Mouse (Mus musculus): ENCODE measurements around the gene Npw.

Npw gene

GRCm38 (mm10) chr17:24642791-24643343 lies 15.4 kb downstream of the Npw start:
- in situ Hi-C loops (cut with MboI; ENCODE audit: low sequenced_read_pairs): no loop called here

DNA sequence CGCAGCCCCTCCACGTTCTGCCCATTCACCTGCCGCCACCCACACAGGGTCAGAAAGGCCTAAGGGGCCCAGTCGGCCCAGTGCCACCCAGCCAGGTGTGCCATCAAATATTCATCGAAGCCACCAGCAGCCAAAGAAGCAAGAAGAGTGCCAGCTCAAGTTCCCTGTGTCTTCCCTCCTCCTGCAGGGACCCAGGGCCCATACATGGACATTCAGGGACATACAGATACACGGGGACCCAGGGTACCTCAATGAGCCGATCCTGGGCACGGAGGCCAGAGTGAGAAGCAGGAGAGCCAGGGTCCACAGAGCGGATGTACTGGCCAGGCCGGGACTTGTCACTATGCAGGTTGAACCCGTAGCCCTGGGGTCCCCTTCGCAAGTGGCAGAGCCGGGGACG lies 16.3 kb downstream of the Npw start:
- in situ Hi-C loops (cut with MboI; ENCODE audit: low sequenced_read_pairs): no loop called here

GRCm38 (mm10) chr17:24640581-24640980 lies 17.7 kb downstream of the Npw start:
- in situ Hi-C loops (cut with MboI; ENCODE audit: low sequenced_read_pairs): no loop called here

DNA sequence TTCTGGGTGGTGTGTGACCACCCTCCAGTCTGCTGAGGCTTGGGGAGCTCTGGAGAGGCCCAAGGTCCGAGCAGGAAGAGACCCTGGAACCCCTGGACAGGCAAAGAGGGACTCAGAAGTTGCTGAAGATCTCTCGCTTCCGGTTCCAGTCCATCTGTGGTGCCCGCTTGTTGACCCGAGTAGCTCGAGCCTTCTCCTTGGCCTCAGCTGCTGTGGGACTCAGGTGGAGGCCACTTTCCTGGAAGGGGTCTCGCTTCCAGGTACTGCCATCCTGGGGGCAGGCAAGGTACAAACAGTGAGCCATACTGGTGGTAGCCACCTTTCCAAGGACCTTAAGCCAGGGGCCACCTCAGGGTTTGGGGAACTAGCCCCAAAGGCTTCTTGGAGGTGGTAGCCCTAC lies 18.1 kb downstream of the Npw start:
- in situ Hi-C loops (cut with MboI; ENCODE audit: low sequenced_read_pairs): no loop called here

GRCm38 (mm10) chr17:24639571-24639988 lies 18.7 kb downstream of the Npw start:
- in situ Hi-C loops (cut with MboI; ENCODE audit: low sequenced_read_pairs): no loop called here

DNA sequence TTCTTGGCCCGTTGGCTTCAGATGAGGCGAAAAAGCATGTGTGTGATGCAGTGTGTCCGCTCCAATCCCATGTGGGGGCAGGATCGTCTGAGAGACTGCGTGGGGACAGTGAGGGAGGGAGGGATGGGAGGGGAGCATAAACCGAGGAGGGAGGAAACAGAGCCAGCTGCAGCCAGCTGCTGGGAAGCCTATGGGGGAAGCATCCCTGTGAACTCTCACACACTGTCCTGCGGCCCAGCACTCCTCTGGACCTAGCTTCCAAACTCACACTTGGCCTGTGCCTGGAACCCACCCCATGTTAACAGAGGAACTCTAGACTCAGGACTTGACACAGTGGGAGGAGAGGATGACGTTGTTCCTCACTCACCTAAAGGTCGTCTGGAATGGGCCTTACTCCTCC lies 19.4 kb downstream of the Npw start:
- in situ Hi-C loops (cut with MboI; ENCODE audit: low sequenced_read_pairs): no loop called here

DNA sequence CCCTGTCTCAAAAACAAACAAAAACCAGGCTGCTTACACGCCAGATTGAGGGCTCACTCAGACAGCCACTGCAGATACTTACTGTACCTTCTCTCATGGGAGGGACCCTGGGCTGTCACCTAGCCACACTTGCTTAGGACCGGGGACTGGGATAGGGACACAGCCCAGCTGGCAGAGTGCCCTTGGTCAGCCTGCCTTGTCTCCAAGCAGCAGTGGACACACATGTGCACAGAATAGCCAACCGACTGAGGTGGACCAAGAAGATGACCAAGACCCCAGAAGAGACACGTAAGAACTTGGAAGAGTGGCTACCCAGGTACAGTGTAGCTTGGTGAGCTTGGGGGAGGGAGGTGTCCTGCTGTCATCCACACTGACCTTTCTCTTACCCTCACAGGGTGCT lies 20.0 kb downstream of the Npw start:
- in situ Hi-C loops (cut with MboI; ENCODE audit: low sequenced_read_pairs): no loop called here

DNA sequence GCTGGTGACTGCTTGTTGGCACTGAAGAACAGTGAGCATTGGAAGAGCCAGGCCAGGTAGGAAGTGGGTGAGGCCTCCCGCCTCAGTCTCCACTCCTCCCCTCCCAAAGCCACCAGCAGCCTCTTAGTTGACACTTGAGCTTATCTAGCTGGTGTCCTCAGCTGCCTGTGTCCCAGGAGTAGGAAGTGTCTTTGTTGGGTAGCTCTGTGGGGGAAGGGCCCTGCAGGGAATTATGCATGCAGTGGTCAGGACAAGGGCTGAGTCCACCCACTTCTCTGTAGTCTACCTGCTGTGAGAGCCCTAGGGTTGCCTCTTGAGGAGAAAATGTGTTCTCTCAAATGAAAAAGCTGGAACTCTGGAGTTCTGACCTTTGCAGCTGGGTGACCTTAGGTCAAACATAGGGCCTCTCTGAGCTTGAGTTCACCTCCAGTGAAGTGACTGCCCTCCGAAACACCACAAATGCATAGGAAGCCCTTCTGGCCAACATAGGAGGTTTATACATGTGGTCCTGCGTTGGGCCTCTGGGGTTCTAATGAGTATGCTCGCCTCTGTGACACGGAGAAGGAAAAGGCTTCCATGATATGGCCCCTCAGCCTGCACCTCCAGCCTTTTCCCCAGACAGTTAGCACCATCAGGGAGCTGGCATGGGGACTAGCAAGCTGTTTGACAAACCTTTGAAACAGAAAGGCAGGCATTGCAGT lies 21.3 kb downstream of the Npw start:
- in situ Hi-C loops (cut with MboI; ENCODE audit: low sequenced_read_pairs): no loop called here

- in situ Hi-C loops (cut with MboI; ENCODE audit: low sequenced_read_pairs): no loop called here
Measured at GRCm38 (mm10) chr17:24635694-24636093, 22.6 kb downstream of the Npw start.

DNA sequence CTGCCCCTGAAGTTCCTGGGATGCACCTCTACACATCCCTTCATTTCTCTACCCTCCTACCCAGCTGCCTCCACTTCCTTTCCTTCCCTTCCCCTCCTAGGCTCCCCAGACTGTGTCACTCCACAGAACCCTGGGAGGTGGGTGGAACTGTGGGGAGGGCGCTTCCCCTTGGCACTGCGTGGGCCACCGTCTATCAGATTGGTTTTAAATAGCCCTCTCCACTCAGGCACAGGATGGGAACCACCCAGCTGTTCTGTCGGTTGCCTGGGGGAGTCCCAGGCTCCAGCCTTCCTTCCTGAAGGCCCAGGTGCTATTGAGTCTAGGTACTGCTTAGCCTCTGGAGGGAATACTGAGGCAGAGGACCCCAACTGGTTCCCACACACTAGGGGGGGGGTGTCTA lies 23.2 kb downstream of the Npw start:
- in situ Hi-C loops (cut with MboI; ENCODE audit: low sequenced_read_pairs): no loop called here

DNA sequence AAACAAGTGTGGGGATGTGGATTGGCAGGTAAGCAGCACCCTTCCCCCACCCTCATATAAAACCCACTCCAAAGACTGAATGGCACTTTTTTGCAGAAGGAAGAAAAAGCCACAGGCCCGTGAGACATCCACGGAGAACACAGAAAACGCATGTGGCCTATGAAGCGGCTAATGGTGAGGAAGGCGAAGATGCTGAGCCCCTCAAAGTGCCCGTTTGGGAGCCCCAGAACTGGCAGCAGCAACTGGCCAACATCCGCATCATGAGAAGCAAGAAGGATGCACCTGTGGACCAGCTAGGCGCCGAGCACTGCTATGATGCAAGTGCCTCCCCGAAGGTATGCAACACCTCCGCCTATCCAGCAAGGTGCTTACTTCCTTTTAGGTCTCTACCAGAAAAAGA lies 24.4 kb downstream of the Npw start:
- in situ Hi-C loops (cut with MboI; ENCODE audit: low sequenced_read_pairs): no loop called here

DNA sequence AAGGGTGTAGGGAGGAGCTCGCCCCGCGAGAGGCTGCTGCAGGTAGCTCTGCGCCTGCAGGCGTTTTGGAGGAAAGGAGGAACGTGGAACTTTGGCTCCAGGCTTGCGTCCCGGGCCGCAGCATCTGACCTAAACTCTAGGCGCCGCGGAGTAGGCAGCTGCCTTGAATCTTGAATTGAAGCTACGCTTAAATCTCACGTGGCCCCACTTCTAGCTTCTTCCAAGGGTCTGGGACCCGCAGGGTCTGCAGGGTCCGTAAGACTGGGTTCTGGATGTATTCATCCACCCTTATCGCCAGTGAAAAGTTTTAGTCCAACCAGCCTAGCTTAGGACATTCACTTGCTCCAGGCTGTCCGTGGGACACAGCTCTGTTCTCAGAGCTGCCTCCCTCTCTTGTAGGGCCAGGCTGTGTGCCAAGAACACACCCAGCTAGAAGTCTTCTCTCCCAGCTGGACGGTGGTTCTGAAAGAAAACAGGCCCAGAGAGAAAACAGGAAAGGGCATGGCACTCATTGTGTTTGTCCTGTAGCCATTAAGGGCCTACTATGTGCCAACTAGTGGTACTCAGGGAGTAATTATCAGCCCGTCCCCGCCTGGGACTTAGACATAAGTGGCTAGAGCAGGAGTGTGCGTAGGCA lies 25.3 kb downstream of the Npw start:
- in situ Hi-C loops (cut with MboI; ENCODE audit: low sequenced_read_pairs): no loop called here

- in situ Hi-C loops (cut with MboI; ENCODE audit: low sequenced_read_pairs): no loop called here
Measured at GRCm38 (mm10) chr17:24632167-24632812, 26.0 kb downstream of the Npw start, which contains the start of the genes Tsc2 and Nthl1. Gene Tsc2, minus strand, starts transcription at chr17:24632630. Gene Nthl1, plus strand, starts transcription at chr17:24632680.

GRCm38 (mm10) chr17:24630072-24630471 lies 28.2 kb downstream of the Npw start:
- in situ Hi-C loops (cut with MboI; ENCODE audit: low sequenced_read_pairs): no loop called here

- in situ Hi-C loops (cut with MboI; ENCODE audit: low sequenced_read_pairs): no loop called here
Measured at GRCm38 (mm10) chr17:24628646-24629045, 29.6 kb downstream of the Npw start.

DNA sequence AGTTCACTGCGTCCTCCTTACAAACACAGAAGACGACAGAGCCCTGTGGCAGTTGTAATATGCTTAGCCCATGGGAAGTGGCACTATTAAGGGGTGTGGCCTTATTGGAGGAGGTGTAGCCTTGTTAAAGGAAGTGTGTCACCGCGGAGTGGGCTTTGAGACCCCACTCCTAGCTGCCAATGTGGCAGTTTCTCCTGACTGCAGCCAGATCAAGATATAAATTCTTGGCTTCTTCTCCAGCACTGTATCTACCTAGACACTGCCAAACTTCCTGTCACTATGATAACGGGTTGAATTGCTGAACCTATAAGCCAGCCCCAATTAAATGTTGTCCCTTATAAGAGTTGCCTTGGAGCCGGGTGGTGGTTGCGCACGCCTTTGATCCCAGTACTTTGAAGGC lies 32.8 kb downstream of the Npw start:
- in situ Hi-C loops (cut with MboI; ENCODE audit: low sequenced_read_pairs): no loop called here

- in situ Hi-C loops (cut with MboI; ENCODE audit: low sequenced_read_pairs): no loop called here
Measured at GRCm38 (mm10) chr17:24617561-24618194, 40.6 kb downstream of the Npw start.

- in situ Hi-C loops (cut with MboI; ENCODE audit: low sequenced_read_pairs): no loop called here
Measured at GRCm38 (mm10) chr17:24610711-24611110, 47.5 kb downstream of the Npw start.

GRCm38 (mm10) chr17:24608874-24609273 lies 49.4 kb downstream of the Npw start:
- in situ Hi-C loops (cut with MboI; ENCODE audit: low sequenced_read_pairs): no loop called here

GRCm38 (mm10) chr17:24608370-24608769 lies 49.9 kb downstream of the Npw start:
- in situ Hi-C loops (cut with MboI; ENCODE audit: low sequenced_read_pairs): no loop called here
